Mouse (Mus musculus): ENCODE data around the gene Ucp3. TPM values are rescaled to one million over a fixed set of nuclear protein-coding genes. Genes with fewer than 3 reads are reported as not detected.

Gene Ucp3
- total RNA-seq, 2 experiments from 2014 or later = 0.69 to 0.79 TPM

GRCm38 (mm10) chr7:100496371-100496770, 23.6 kb downstream of the Ucp3 start:
- intact Hi-C loops (cut with DNase I) = no loop called here
- DNase-seq (ENCODE audit: extremely low spot score in 1 of 2, low spot score in 2 of 2) = no peak

DNA sequence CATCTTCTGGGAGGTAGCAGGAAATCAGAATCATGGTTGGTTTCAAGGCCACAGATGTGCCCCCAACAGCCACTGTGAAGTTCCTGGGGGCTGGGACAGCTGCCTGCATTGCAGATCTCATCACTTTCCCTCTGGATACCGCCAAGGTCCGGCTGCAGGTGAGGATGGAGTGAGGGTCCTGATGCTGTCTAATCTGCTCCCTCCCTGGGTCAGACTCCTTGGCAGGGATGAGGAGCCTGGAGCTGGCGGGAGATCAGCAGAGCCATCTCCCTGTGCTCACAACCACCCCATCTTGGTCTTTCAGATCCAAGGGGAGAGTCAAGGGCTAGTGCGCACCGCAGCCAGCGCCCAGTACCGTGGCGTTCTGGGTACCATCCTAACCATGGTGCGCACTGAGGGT, 24.0 kb downstream of the Ucp3 start:
- DNase-seq (ENCODE audit: extremely low spot score in 1 of 2, low spot score in 2 of 2) = no peak
- intact Hi-C loops (cut with DNase I) = no loop called here

DNA sequence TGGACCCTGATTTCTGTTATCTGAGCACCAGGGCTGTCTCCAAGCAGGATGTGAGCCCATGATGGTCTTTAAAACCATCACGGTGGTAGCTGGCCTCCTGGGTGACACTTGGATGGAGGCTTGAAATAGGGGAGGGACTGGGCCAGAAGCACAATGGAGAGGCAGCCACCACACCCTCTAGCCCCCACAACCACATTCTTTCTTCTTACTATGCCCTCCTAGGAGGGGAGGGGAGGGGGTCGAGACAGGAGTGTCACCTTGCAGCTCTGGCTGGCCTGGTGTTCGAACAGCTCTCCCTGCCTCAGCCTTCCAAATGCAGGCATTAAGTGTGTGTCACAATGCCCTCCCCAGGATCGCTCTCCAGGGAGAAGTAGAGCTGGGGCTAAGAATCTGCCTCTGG, 24.6 kb downstream of the Ucp3 start:
- no peak for DNase-seq (ENCODE audit: extremely low spot score in 1 of 2, low spot score in 2 of 2)
- intact Hi-C loops (cut with DNase I) = no loop called here

DNA sequence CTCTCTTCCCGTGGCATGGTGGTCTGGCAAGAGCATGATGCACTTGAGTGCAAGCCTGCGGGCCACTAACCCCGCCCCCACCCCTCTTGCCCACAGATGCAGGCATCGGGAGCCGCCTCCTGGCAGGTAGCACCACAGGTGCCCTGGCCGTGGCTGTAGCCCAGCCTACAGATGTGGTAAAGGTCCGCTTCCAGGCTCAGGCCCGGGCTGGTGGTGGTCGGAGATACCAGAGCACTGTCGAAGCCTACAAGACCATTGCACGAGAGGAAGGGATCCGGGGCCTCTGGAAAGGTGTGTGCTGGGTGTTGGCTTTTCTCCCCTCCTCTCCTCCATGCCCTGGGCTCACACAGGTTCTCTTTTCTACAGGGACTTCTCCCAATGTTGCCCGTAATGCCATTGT, 25.2 kb downstream of the Ucp3 start:
- no peak for DNase-seq (ENCODE audit: extremely low spot score in 1 of 2, low spot score in 2 of 2)
- intact Hi-C loops (cut with DNase I) = no loop called here

DNA sequence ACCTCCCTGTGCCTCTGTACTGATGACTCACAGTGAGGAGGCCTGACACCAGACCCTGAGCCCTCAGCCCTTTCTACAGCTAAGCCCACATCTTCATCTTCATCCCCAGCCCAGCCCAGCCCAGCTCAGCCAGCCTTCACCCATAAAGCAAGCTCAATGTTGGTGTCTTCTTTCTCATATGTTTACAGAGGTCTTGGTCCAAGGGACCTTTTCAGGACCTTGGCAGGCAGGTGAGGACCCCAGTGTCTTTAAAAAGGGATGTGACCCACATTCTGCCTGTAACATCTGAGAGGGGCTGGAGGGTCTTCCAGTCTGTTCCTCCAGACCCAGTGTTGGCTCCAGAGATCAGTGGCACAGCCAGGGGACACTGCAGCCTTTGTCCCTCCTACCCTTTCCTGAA, 26.7 kb downstream of the Ucp3 start:
- no peak for DNase-seq (ENCODE audit: extremely low spot score in 1 of 2, low spot score in 2 of 2)
- intact Hi-C loops (cut with DNase I) = no loop called here

GRCm38 (mm10) chr7:100500276-100500977, 27.6 kb downstream of the Ucp3 start:
- intact Hi-C loops (cut with DNase I) = no loop called here
- peak in 1 of 2 experiments; percentile 51 for DNase-seq (ENCODE audit: extremely low spot score in 1 of 2, low spot score in 2 of 2)

DNA sequence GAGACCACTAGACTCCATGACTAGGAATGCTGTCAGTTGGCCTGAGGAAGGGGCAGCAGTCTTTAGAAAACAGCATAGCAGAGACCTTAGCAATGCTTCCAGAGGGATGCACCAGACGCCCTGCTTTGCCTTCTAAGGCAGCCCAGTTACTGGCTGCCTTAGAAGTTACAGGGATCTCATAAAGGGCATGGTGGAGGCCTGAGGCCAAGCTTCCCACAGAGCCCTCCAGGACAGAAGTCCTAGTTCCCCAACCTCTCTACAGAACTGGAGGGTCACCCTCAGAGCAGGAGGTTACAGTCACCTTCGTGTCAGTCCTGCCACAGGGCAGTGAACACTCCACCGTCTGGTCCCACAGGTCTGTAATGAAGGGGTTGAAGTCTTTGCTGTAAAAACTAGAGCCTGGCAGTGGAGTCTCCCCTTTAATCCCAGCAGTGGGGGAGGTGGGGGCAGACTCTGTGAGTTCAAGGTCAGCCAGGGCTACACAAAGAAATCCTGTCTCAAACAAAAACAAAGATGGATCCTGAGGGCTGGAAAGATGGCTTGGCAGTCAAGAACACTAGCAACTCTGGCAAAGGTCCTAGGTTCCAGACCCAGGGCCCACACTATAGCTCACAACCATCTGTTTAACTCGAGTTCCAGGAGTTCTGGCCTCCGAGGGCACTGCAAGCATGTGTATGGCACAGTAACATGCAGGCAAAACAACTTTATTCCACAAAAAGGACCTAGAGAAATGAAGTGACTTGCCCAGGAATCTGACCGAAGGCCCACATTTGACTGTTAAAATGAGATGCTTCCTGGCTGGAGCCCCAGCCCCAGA, 28.4 kb downstream of the Ucp3 start:
- intact Hi-C loops (cut with DNase I) = no loop called here
- DNase-seq (ENCODE audit: extremely low spot score in 1 of 2, low spot score in 2 of 2) = peak in 1 of 2 experiments; percentile 15

- no peak for DNase-seq (ENCODE audit: extremely low spot score in 1 of 2, low spot score in 2 of 2)
- intact Hi-C loops (cut with DNase I) = no loop called here
Observed at GRCm38 (mm10) chr7:100501844-100502373, 29.1 kb downstream of the Ucp3 start.

DNA sequence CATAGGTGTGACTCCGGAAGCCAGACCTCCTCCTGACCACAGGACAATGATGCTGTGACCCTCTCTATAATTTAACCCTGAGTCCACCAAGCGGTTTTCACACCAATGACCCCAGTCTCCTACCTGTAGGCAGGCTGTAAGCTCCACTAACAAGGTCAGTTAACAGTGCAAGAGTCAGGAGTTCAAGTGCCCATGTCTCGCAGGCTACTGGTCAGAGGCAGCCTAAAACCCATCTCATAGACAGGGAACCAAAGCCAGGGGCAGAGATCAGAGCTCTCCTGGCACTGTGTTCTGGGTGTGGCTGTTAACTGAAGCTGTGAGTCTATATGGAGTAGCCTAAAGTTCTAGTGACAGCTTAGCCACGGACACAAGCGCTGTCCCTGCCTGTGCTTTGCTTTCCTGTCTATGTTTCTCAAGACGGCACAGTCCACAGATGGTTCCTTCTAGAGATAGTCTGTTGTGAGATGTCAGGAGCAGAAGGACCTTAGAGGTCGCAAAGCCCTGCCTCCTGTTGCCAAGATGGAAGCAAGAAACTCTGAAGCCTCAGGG, 29.7 kb downstream of the Ucp3 start:
- intact Hi-C loops (cut with DNase I) = no loop called here

GRCm38 (mm10) chr7:100503076-100503475, 30.3 kb downstream of the Ucp3 start:
- no peak for DNase-seq (ENCODE audit: extremely low spot score in 1 of 2, low spot score in 2 of 2)
- intact Hi-C loops (cut with DNase I) = no loop called here

More for the DNA sequence above, 29.7 kb downstream of the Ucp3 start:
- DNase-seq (ENCODE audit: extremely low spot score in 1 of 2, low spot score in 2 of 2) = no peak

DNA sequence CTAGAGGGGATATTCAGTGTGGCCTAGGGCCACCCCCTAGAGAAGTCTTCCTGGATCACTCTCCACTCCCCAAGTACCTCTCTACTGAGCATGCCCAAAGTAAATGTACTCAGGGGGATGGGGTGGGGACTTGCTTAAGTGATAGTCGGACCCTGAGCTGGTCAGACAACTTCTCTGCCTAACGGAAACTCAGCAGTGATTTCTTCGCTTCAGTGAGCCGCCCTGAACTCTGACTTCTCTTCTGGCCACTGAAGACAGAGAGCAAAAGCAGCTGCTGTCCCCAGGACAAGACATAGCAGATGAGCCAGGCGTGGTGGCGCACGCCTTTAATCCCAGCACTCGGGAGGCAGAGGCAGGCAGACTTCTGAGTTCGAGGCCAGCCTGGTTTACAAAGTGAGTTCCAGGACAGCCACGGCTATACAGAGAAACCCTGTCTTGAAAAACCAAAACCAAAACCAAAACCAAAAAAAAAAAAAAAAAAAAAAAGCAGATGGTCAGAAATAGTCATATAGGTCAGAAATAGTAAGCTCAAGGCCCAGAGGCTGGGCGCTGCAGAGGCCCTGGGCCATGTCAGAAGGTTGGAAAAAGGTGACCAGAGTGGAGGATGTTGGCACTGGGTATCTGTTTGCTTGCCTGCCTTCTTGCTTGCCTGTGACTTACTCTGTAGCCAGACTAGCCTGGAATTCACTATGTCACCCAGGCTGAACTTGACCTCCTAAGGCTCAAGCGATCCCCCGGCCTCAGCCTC, 32.1 kb downstream of the Ucp3 start:
- intact Hi-C loops (cut with DNase I) = no loop called here
- no peak for DNase-seq (ENCODE audit: extremely low spot score in 1 of 2, low spot score in 2 of 2)

DNA sequence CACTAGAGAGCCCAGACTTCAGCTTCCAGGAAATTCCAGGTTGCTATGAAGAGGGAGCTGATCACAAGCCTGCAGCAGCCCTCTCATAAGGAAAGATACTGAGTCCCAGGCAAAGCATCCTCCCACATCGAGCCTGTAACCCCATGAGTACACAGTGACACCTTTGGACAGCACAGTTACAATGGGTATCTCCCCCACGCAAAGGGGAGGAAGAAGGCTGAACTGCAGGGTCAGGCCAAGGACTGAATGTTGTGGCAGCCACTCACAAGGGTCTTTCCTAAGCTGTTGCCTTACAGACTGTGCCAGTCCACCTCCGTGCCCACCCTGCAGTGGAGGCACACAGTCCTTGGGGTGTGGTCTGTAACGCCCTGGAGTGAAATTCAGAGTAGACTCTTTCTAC, 33.7 kb downstream of the Ucp3 start:
- DNase-seq (ENCODE audit: extremely low spot score in 1 of 2, low spot score in 2 of 2) = no peak
- intact Hi-C loops (cut with DNase I) = no loop called here

GRCm38 (mm10) chr7:100508670-100509069, 35.9 kb downstream of the Ucp3 start:
- intact Hi-C loops (cut with DNase I) = no loop called here
- no peak for DNase-seq (ENCODE audit: extremely low spot score in 1 of 2, low spot score in 2 of 2)

DNA sequence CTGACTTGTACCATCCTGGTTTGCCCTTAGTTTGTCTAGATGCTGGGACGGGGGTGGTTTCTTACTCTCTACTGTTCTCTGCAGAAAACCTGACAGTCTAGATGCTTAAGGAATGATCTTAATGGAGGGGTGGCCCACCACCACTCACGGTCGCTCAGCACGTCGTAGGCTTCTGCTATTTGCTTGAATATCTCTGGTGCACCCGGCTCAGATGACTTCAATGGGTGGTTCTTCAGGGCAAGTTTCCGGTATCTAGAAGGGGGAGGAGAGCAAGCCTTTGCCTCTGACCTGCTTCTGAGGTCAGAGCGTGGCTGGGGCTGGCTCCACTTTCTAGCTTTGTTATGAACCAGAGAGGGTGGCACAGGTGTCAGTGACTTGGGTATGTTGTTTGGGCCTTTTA, 38.8 kb downstream of the Ucp3 start:
- DNase-seq (ENCODE audit: extremely low spot score in 1 of 2, low spot score in 2 of 2) = no peak
- intact Hi-C loops (cut with DNase I) = no loop called here

GRCm38 (mm10) chr7:100514573-100514972, 41.8 kb downstream of the Ucp3 start, which contains the start of gene Dnajb13:
TSS of gene Dnajb13 (minus strand) at chr7:100514960.
- intact Hi-C loops (cut with DNase I) = no loop called here
- no peak for DNase-seq (ENCODE audit: extremely low spot score in 1 of 2, low spot score in 2 of 2)

- intact Hi-C loops (cut with DNase I) = loop anchor here (5.0 to 10.0 kb wide), 2 partner anchors 162 to 345 kb away; partner anchors contain the start of gene Relt
- no peak for DNase-seq (ENCODE audit: extremely low spot score in 1 of 2, low spot score in 2 of 2)
Observed at GRCm38 (mm10) chr7:100520204-100520603, 47.4 kb downstream of the Ucp3 start.

DNA sequence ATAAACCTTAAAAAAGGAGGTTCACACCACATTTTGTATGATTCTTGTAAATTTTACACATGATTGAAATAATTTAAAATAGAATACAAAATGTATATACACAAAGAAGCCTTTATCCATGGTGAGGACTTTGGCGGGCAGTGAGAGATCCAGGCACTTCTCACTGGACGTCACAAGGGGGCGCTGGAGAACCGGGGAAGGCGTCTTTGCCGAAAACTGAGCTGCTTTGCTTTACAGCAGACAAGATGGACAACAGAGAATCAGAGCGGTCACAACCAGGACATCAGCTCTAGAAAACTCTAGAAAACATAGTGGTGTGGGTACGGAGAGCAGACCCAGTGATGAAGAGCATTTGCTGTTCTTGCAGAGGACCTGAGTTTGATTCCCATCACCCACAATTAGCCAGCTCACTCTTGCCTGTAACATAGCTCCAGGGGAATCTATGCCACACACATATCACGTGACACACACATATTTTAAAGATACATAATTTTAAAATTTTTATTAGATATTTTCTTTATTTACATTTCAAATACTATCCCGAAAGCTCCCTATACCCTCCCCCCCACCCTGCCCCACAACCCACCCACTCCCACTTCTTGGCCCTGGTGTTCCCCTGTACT, 48.0 kb downstream of the Ucp3 start:
- DNase-seq (ENCODE audit: extremely low spot score in 1 of 2, low spot score in 2 of 2) = peak; percentile 64 to 82
- intact Hi-C loops (cut with DNase I) = loop anchor here (5.0 to 10.0 kb wide), 2 partner anchors 162 to 344 kb away; partner anchors contain the start of gene Relt

DNA sequence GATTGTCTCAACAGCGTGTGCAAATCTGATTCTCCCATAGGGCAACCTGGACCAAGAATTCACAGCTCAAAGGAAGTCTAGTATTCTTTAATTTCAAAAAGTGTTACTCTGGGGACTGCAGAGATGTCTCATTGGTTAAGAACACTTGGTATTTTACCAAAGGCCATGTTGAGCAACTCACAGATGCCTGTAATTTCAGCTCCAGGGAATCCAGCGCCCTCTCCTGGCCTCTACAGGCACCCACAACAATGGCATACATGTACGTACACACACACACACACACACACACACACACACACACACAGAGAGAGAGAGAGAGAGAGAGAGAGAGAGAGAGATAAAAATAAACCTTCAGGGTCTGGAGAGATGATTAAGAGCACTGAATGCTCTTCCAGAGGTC, 49.4 kb downstream of the Ucp3 start:
- intact Hi-C loops (cut with DNase I) = loop anchor here (5.0 to 10.0 kb wide), 2 partner anchors 160 to 343 kb away; partner anchors contain the start of gene Relt
- DNase-seq (ENCODE audit: extremely low spot score in 1 of 2, low spot score in 2 of 2) = no peak
